Mouse (Mus musculus) neutrophil, adult 59 days (primary cell): Measurements from ENCODE around the gene Cpsf4l. TPM values are rescaled to one million over a fixed set of nuclear protein-coding genes. Genes with fewer than 3 reads are reported as not detected.

Experiments used
- total RNA-seq, 2 experiments: library from RNA; stranded (reverse); gene quantifications; 1 replicate in 1 of 2; 2 replicates in 1 of 2; pipeline ENCODE4 v1.2.4; 2023

The Cpsf4l gene
- total RNA-seq: under 1 TPM in 1 of 2 experiments, not detected in 1; 0.36 TPM

DNA sequence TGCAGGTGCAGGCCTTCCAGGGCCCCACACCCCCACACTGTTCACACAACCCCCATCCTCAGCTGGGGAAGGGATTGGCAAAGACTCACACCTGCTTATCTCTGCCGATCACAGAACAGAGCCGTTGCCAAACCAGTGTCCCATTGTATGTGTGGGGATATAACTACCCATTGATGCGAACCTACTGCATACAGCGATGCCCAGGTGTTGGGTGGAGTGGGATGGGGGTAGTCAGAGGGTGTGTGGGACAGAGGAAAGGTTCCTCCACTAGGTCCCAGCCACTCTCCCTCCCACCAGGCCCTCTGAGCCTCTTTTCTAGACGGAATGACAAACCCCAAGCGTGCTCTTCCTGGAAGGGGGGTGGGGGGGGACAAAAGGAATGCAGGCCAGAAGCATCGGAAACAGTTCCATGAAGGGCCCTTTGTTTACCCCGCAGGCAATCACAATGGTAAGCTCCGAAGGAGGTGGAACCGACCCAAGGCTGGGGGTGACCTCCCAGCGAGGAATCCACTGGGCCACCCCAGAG lies at the start of gene Cpsf4l:
Cpsf4l (minus strand) TSS at position 287 of the 526 bp plus-strand sequence.

DNA sequence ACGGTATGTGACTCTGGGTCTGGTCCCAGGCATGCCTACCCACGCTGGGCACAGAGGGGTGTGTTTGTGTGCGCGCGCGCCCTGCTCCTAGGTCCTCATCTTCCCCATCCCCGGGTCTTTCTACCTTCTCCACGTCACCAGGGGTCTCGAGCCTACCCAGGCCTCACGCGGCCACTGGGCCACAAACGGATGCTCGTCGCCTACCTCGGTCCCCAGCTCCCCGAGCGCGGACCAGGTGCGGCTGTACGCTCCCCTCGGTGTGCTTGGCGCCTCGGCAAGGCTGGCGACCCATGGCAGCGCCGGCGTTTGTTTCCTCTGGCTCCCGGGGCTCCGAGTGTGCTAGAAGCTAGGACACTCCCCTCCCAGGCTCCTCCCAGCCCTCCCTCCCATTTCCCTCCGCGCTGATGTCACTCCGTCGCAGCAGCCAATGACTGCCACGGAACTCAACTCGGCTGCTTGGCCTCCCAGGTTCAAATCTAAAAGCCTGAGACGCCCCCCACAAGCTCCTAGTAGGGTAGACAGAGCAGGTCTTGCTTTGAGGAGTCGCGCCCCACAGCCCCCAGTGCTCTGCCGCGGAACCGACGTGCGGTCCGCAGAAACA lies 41.8 kb upstream of the Cpsf4l start, which contains the start of gene Cdc42ep4:
Cdc42ep4 (minus strand) TSS at position 398 of the 601 bp plus-strand sequence.

DNA sequence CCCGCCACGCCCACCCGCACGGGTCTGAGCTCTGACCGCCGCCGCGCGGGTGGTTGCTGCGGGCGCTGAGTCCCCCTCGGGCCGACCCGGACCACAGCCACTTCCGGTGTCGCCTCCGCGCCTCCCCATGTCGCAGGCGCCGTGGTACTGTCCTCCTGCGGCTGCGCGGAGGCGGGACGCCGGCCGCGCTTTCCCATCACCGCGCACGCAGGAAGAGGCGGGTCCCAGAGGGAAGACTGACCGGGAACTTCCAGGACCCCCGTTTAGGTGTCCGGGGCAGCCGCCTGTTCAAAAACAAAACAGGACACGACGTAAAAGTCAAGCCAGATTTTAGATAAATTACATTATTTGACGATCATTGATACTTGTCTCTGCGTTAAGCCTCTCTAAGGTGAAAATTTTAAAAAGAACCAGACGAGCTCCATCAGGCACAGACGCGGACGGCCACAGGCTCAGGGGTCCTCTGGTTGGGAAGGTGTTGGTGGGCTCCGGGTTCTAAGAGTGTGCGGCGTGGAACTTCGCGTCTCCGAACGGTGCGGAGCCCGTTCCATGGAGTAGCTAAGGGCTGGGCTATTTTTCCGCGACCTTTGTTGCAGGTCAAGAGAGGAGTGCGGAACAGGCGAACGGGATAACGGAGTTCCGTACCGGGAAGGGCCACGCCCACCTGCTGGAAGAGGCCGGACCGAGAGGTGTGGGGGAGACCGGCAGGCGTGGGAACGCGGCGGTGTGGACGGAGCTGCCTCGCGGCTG lies 25.7 kb downstream of the Cpsf4l start, which contains the start of the genes Fam104a and D11Wsu47e:
Fam104a (minus strand) TSS at position 199 of the 750 bp plus-strand sequence.
D11Wsu47e (plus strand) TSS at position 456 of the 750 bp plus-strand sequence.

DNA sequence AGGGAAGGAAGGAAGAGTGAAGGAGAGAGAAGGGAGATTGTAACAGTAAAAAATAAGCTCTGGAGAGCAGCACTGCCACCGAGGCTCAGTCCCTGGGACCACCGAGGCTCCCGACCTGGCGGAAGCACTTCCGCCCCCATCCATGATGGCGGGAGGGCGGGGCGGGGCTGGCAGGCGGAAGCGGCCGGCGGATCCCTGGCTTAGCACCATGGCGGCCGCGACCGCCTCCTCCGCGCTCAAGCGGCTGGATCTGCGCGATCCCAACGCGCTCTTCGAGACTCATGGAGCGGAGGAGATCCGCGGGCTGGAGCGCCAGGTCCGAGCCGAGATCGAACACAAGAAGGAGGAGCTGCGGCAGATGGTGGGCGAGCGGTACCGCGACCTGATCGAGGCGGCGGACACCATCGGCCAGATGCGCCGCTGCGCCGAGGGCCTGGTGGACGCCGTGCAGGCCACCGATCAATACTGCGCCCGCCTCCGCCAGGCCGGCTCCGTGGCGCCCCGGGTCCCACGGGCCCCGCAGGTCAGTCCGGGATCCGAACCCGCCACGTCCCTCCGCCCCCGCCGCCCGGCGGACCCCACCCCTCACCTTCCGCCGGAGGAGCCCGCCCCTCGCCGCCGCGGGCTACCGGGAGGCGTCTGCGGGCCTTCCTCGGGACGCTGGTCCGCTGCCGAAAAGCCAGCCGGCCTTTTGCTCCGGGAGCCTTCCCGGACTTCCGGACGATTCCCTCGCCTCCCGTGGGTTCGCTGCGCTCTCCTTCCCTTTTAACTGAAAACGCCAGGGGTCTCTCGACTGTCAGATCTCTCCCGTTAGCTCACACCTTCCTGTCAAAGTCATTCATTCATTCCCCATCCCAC lies 60.2 kb downstream of the Cpsf4l start, which contains the start of gene Slc39a11:
Slc39a11 (minus strand) TSS at position 727 of the 858 bp plus-strand sequence.

GRCm38 (mm10) chr11:113648690-113649352 lies 61.0 kb downstream of the Cpsf4l start, which contains the start of gene Cog1:
Gene Cog1, plus strand, starts transcription at chr11:113649169.

Other genes starting within 250 kb of the Cpsf4l start
- gene Sstr2, start 90.7 kb downstream of the Cpsf4l start, total RNA-seq: not detected
- 10 to 100 TPM; 25.8 to 30.8 TPM for gene Cog1, start 60.8 kb downstream of the Cpsf4l start, total RNA-seq
- gene Slc39a11, start 59.9 kb downstream of the Cpsf4l start, total RNA-seq: 10 to 100 TPM; 48.0 to 50.1 TPM
- 10 to 100 TPM; 18.6 to 18.8 TPM for gene Fam104a, start 25.9 kb downstream of the Cpsf4l start, total RNA-seq
- 10 to 100 TPM in 1 of 2 experiments, 1 to 10 TPM in 1; 8.9 to 11.2 TPM for gene D11Wsu47e, start 25.6 kb downstream of the Cpsf4l start, total RNA-seq
- gene Cdc42ep4, start 41.9 kb upstream of the Cpsf4l start, total RNA-seq: 10 to 100 TPM; 24.5 to 26.8 TPM